Mouse (Mus musculus) ovary, postnatal 36 days (tissue): Measurements from ENCODE around the gene Lasp1.
"Not testable (repeated sequence)": the region's sequence is repeated elsewhere in the genome, so short reads cannot be mapped to it uniquely, and the experiment has no call there.

Experiments
- DNase-seq: peaks from one replicate; pipeline ENCODE4 v3.0.0; 2022; ENCODE audit warnings: low spot score, mixed read lengths

The Lasp1 gene

DNA sequence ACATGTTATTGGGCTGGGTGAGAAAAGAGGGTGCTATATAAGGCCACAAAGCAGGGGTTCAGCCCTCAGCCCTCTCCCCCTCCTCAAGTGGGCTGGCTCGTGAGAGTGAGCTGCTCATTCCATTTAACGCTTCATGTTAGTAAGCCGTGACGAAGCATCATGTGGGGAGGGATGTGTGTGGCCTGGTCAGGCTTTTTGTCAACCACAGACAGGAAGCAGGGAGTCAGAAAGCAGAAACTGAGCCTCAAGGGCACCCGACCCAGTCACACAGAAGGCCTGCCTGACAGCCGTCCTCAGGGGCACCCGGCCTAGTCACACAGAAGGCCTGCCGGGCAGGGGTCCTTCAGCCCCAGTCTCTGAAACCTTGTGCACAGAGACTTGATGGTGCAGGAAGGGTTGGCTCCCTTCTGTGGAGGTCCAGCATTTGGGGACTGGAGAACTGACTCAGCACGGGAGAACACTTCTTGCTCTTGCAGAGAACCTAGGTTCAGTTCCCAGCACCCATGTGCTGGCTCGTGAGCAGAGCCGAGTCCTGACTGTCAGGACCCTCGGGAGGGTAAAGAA, 31.2 kb downstream of the Lasp1 start:
- no peak for DNase-seq

DNA sequence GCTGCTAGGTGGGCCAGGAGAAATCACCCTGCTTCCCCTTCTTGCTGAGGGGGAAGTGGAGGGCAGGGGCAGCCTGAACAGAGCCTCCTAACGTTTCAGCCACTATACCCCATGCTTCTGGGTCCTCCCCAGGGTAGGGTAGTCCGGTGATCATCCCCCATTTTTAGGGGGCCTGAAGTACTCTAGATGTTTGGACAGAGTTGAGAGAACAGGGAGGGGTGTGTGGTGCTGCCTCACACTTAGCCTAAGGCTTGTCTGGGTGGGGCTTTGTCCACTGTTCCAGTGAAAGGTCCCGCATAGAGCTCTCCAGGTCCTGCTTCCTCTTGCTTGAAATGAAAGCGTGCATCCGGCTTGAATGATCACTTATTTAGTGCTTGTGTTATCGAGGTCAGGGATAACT, 31.7 kb downstream of the Lasp1 start:
- DNase-seq: no peak

- no peak for DNase-seq
These were observed 33.2 kb downstream of the Lasp1 start for GRCm38 (mm10) chr11:97832001-97832400.

- DNase-seq: no peak
These were observed 34.6 kb downstream of the Lasp1 start for GRCm38 (mm10) chr11:97833352-97833751.

GRCm38 (mm10) chr11:97836541-97836940, 37.7 kb downstream of the Lasp1 start:
- DNase-seq: no peak

GRCm38 (mm10) chr11:97837051-97837450, 38.3 kb downstream of the Lasp1 start:
- DNase-seq: peak; percentile 50

DNA sequence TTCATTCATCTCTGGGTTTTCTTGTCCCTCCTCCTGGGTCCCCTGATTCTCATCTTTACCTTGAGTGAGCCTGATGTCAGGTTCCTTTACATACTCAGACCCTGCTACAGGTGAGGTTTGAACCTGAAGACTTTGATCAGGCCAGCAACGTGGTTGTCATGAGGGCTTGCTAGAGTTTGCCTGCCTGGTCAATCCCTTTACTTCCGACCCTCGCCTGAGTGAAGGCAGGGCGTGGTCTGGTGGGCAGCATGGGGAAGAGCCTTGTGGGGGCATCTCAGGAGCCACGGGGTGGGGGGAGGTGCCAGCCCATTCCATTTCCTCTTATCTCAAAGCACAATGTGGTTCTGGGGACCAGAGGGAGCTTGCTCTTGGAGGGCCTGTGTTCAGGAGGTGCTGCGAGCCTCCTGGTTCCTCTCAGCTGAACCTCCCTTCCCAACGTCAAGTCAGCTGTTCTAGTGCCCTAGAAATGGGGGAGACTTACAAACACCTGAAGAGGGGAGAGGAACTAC, 38.9 kb downstream of the Lasp1 start:
- no peak for DNase-seq

GRCm38 (mm10) chr11:97838779-97839440, 40.1 kb downstream of the Lasp1 start:
- DNase-seq: no peak

GRCm38 (mm10) chr11:97839441-97840134, 40.8 kb downstream of the Lasp1 start:
- DNase-seq: no peak

- no peak for DNase-seq
These were observed 41.3 kb downstream of the Lasp1 start for GRCm38 (mm10) chr11:97840135-97840490.

DNA sequence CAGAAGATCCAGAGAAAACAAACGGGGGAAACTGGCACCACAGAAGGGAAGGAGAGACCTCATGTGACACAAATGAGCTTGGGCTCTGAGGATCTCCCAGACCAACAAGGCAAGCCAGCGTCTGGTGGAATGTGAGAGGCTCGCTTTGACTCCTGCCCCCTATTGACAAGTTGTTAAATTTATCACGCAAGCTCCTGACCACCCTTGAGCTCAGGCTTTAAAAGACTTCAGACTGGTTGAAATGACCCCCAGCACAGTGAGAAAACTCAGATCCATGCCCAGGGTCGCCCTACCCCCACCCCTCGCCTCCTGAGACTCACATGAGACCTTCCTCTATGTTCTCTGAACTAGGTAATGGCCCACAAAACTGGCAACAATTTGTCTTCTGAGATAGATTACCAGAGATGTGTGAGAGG, 41.7 kb downstream of the Lasp1 start, which contains the start of gene B230217C12Rik:
TSS of gene B230217C12Rik (plus strand) at position 242 of the 416 bp plus-strand sequence.
- no peak for DNase-seq

GRCm38 (mm10) chr11:97840991-97841661, 42.3 kb downstream of the Lasp1 start:
- DNase-seq: peak; percentile 66

GRCm38 (mm10) chr11:97842001-97842400, 43.2 kb downstream of the Lasp1 start:
- DNase-seq: no peak

DNA sequence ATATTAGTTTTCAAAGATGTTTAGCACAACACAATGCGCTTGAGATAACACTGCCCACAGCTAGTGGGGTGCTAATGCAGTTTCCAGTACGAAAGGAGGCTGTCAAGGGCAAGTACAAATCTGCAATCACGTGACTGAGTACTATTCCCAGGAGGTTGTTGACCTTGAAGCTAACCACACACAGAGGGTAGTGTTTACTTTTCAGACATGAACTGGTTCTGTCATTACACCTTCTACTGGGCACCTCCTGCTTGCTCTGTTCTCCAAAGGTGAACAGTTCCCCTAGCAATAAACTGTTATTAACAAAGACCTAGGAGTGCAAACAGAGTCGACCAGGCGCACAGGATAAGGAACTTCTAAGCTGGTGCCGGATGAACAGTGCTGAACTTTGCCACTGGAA, 51.6 kb downstream of the Lasp1 start:
- DNase-seq: no peak

- no peak for DNase-seq
These were observed 52.8 kb downstream of the Lasp1 start for GRCm38 (mm10) chr11:97851601-97852000.

DNA sequence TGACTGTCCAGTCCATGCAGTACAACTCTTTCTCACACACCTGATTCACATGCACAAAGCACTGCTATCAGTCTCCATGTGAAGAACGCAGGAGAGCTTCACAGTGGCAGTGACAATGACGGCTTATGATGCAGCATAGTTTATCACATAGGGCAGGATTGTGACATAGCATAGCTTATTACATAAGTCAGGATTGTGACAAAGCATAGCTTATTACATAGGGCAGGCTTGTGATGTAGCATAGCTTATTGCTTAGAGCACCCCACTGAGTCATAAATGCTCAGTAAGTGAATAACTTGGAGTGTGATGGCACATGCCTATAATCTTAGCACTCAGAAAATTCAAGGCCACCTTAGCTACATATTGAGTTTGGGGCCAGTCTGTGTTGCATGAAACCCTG, 56.7 kb downstream of the Lasp1 start:
- no peak for DNase-seq

DNA sequence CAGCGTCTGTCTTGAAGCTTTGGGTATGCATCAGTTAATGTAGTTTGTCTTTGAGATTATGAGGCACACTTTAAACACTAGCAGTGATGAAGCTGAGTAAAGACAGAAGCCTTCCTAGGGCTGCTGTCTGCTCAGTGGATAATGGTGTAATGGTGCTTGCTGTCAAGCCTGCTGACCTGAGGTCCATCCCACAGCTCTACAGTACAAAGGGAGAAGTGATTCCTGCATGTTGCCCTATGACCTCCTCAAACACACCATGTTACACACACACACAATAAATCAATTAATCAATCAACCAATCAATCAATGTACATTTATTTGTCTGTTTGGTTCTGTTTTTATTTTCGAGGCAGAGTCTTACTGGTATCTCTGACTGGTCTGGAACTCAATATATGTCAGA, 63.3 kb downstream of the Lasp1 start:
- DNase-seq: no peak

DNA sequence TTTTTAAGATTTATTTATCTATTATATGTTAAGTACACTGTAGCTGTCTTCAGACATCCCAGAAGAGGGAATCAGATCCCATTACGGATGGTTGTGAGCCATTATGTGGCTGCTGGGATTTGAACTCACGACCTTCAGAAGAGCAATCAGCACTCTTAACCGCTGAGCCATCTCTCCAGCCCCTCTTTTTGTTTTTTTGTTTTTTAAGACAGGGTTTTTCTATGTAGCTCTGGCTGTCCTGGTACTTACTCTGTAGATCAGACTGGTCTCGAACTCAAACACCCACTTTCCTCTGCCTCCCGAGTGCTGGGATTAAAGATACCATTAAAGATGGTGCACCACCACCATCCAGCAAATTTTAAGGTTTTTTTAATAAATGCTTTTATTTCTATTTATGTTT, 66.6 kb downstream of the Lasp1 start:
- no peak for DNase-seq

DNA sequence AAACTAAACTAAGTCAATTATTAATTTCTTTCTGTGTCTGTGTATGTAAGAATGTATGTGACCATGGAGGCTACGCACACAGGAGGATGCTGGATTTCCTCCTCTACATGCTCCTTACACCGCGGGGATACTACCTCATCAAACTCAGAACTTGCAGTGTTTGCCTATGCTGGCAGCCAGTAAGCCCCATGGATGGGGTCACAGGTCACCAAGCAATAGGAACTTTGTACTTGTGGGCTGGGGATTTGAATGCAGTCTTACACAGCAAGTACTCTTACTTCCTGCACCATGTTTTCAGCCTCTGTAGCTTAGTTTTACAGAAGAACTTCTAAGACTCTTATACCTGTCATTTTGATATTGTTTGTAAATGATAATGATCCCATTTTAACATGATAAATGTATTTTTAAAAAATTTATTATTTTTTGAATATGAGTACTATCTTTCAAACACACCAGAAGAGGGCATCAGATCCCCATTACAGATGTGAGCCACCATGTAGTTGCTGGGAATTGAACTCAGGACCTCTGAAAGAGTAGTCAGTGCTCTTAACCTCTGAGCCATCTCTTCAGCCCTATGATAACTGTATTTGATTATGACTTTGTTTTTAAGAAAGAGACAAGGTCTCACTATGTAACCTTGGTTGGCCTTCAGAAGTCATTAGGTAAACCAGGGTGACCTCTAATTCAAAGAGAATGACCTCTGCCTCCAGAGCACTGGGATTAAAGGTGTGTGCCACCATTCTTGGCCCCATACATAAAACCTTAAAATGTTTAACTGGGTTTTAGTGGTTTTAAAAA, 67.5 kb downstream of the Lasp1 start:
- DNase-seq: no peak

- DNase-seq: no peak
These were observed 68.8 kb downstream of the Lasp1 start for GRCm38 (mm10) chr11:97867591-97867990.

DNA sequence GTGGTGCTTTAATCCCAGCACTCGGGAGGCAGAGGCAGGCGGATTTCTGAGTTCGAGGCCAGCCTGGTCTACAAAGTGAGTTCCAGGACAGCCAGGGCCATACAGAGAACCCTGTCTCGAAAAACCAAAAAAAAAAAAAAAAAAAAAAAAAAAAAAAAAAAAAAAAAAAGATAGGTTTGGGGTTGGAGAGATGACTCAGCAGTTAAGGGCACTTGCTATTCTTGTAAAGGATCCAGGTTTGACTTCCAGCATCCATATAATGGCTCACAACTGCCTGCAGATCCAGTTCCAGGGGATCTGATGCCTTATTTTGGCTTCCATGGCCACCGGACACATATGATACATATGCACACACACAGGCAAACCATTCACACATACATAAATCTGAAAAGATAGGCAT, 73.6 kb downstream of the Lasp1 start:
- not testable (repeated sequence) for DNase-seq

- no peak for DNase-seq
These were observed 75.6 kb downstream of the Lasp1 start for GRCm38 (mm10) chr11:97874396-97874795.
